Mouse (Mus musculus): ENCODE results near the gene Slc7a4.
"Not testable (repeated sequence)": the region's sequence is repeated elsewhere in the genome, so short reads cannot be mapped to it uniquely, and the experiment has no call there.

Slc7a4 gene

GRCm38 (mm10) chr16:17583064-17583463 lies at the start of gene Slc7a4:
TSS of gene Slc7a4 (minus strand) at chr16:17583214.
- no peak for ATAC-seq (ENCODE audit: insufficient number of reproducible peaks, low FRiP score, low TSS enrichment)

- ATAC-seq (ENCODE audit: insufficient number of reproducible peaks, low FRiP score, low TSS enrichment): no peak
These were observed 49.6 kb upstream of the Slc7a4 start for GRCm38 (mm10) chr16:17632580-17632979.

- no peak for ATAC-seq (ENCODE audit: insufficient number of reproducible peaks, low FRiP score, low TSS enrichment)
These were observed 43.2 kb upstream of the Slc7a4 start for GRCm38 (mm10) chr16:17626269-17626555.

GRCm38 (mm10) chr16:17625488-17626268 lies 42.7 kb upstream of the Slc7a4 start:
- ATAC-seq (ENCODE audit: insufficient number of reproducible peaks, low FRiP score, low TSS enrichment): no peak

GRCm38 (mm10) chr16:17621936-17622335 lies 38.9 kb upstream of the Slc7a4 start:
- no peak for ATAC-seq (ENCODE audit: insufficient number of reproducible peaks, low FRiP score, low TSS enrichment)

GRCm38 (mm10) chr16:17619198-17620105 lies 36.4 kb upstream of the Slc7a4 start, which contains the start of gene Smpd4:
TSS of gene Smpd4 (plus strand) at chr16:17619354.
- peak; percentile 57; the same call in 1 of the 2 replicates for ATAC-seq (ENCODE audit: insufficient number of reproducible peaks, low FRiP score, low TSS enrichment)

GRCm38 (mm10) chr16:17617922-17618565 lies 35.0 kb upstream of the Slc7a4 start:
- peak; percentile 52; the same call in 1 of the 2 replicates for ATAC-seq (ENCODE audit: insufficient number of reproducible peaks, low FRiP score, low TSS enrichment)

GRCm38 (mm10) chr16:17616212-17616611 lies 33.2 kb upstream of the Slc7a4 start:
- no peak for ATAC-seq (ENCODE audit: insufficient number of reproducible peaks, low FRiP score, low TSS enrichment)

GRCm38 (mm10) chr16:17614740-17615139 lies 31.7 kb upstream of the Slc7a4 start:
- not testable (repeated sequence) for ATAC-seq (ENCODE audit: insufficient number of reproducible peaks, low FRiP score, low TSS enrichment)

GRCm38 (mm10) chr16:17611383-17611782 lies 28.4 kb upstream of the Slc7a4 start:
- ATAC-seq (ENCODE audit: insufficient number of reproducible peaks, low FRiP score, low TSS enrichment): no peak

GRCm38 (mm10) chr16:17605684-17606083 lies 22.7 kb upstream of the Slc7a4 start:
- no peak for ATAC-seq (ENCODE audit: insufficient number of reproducible peaks, low FRiP score, low TSS enrichment)

- no peak for ATAC-seq (ENCODE audit: insufficient number of reproducible peaks, low FRiP score, low TSS enrichment)
These were observed 21.9 kb upstream of the Slc7a4 start for GRCm38 (mm10) chr16:17604941-17605340.

GRCm38 (mm10) chr16:17600944-17601562 lies 18.0 kb upstream of the Slc7a4 start:
- ATAC-seq (ENCODE audit: insufficient number of reproducible peaks, low FRiP score, low TSS enrichment): no peak

- ATAC-seq (ENCODE audit: insufficient number of reproducible peaks, low FRiP score, low TSS enrichment): no peak
These were observed 7.7 kb upstream of the Slc7a4 start for GRCm38 (mm10) chr16:17590731-17591130.

- no peak for ATAC-seq (ENCODE audit: insufficient number of reproducible peaks, low FRiP score, low TSS enrichment)
These were observed 1.5 kb upstream of the Slc7a4 start for GRCm38 (mm10) chr16:17584555-17584954.

GRCm38 (mm10) chr16:17576825-17577215 lies 6.2 kb downstream of the Slc7a4 start:
- peak; percentile 28; the same call in 1 of the 2 replicates for ATAC-seq (ENCODE audit: insufficient number of reproducible peaks, low FRiP score, low TSS enrichment)

- peak; percentile 74; the same call in 1 of the 2 replicates for ATAC-seq (ENCODE audit: insufficient number of reproducible peaks, low FRiP score, low TSS enrichment)
These were observed 6.9 kb downstream of the Slc7a4 start for GRCm38 (mm10) chr16:17575870-17576824.

- ATAC-seq (ENCODE audit: insufficient number of reproducible peaks, low FRiP score, low TSS enrichment): no peak
These were observed 16.8 kb downstream of the Slc7a4 start for GRCm38 (mm10) chr16:17566186-17566585.

GRCm38 (mm10) chr16:17564771-17565170 lies 18.2 kb downstream of the Slc7a4 start:
- no peak for ATAC-seq (ENCODE audit: insufficient number of reproducible peaks, low FRiP score, low TSS enrichment)

All from cerebellum, adult (tissue).